Mouse (Mus musculus) olfactory bulb, adult 2 months (tissue): ENCODE data around the gene Mgat1. TPM values are rescaled to one million over a fixed set of nuclear protein-coding genes. Genes with fewer than 3 reads are reported as not detected.

ENCODE experiments used
- H3K27ac ChIP-seq: fragments of 200-500 bp; 2 replicates; pipeline ENCODE4 v1.5.1; 2012; ENCODE audit warnings: low read depth, low read length; ENCODE audit not compliant: insufficient read depth
- H3K4me1 ChIP-seq: fragments of 200-500 bp; 2 replicates; pipeline ENCODE4 v1.6.1; 2012; ENCODE audit warnings: low read length; ENCODE audit not compliant: control insufficient read depth, insufficient read depth
- H3K4me3 ChIP-seq: fragments of 200-500 bp; 2 replicates; pipeline ENCODE4 v1.5.1; 2012; ENCODE audit warnings: mild to moderate bottlenecking, low read depth, low read length, moderate library complexity; ENCODE audit not compliant: insufficient read depth
- CTCF ChIP-seq: fragments of 200-500 bp; IDR thresholded peaks from 2 replicates; pipeline ENCODE4 v1.5.1; 2012; ENCODE audit warnings: low read depth, mild to moderate bottlenecking, low read length, moderate library complexity; ENCODE audit not compliant: insufficient read depth
- POLR2A ChIP-seq: fragments of 200-500 bp; IDR thresholded peaks from 2 replicates; pipeline ENCODE4 v1.6.1; 2012; ENCODE audit warnings: mild to moderate bottlenecking, low read depth, low read length, moderate library complexity; ENCODE audit not compliant: insufficient read depth
- WGBS: fragments of 180-500 bp; shearing (Covaris S2); methylation state at CpG from one replicate; pipeline ENCODE4 v1.1.7; 2018; 5-methylcytosine and 5-hydroxymethylcytosine counted together
- polyA plus RNA-seq: library from polyadenylated mRNA; stranded (reverse); fragments of >200 nt; gene quantifications from 2 replicates; pipeline ENCODE4 v1.2.4, GENCODE M21; 2012; ENCODE audit warnings: low replicate concordance; ENCODE audit not compliant: missing spikeins, insufficient read depth, insufficient read length

Mgat1 gene
- polyA plus RNA-seq, 1 experiment = not detected

DNA sequence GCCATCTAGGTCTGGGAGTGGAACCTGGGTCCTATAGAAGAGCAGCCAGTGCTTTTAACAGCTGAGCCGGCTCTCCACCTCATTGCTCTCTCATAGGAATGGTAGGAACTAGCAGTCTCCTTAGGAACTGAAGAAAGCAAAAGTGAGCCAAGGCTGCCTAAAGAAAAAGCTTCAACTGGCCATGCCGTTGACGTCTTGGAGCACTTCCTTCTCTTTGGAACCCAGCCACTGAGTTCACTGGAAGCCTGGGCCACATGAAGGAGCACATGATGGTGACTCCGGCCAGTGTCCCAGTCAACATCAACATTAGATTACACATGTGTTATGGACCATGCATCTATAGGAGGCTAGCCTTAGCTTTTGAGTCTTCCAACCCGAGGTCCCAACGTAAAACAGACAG lies 9.0 kb downstream of the Mgat1 start:
- Histone ChIP-seq H3K27ac (no peak overlapping the region), H3K4me1 (peaks cover 15% of the 10 kb centered on the region), H3K4me3 (no peak overlapping the region)
- WGBS = 79% methylated on average over 6 of the region's 6 CpGs
- TF ChIP-seq POLR2A (no peak), CTCF (no peak)

DNA sequence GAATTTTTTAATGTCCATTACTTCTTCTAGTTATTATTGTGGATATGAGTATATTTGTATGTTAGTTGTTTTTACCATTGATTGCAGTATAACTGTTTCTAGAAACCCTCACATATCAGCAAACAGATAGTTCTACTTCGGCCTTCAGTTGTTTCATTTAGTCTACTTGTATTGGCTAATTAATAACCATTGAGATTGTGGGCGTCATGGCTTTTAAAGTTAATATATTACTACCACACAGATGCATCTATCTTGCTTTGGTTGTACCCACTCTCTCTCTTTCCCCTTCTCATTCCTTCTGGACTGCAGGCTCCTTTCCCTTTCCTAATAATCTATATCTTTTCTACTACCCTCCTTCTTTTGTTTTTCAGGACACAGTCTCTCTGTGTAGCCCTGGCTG lies 15.3 kb downstream of the Mgat1 start:
- no peak for TF ChIP-seq CTCF
- no peak for TF ChIP-seq POLR2A
- no peak overlapping the region for H3K4me3 ChIP-seq
- 93% methylated on average over 2 of the region's 2 CpGs for WGBS
- H3K27ac ChIP-seq = no peak overlapping the region
- H3K4me1 ChIP-seq = no peaks in the 10 kb centered on the region

DNA sequence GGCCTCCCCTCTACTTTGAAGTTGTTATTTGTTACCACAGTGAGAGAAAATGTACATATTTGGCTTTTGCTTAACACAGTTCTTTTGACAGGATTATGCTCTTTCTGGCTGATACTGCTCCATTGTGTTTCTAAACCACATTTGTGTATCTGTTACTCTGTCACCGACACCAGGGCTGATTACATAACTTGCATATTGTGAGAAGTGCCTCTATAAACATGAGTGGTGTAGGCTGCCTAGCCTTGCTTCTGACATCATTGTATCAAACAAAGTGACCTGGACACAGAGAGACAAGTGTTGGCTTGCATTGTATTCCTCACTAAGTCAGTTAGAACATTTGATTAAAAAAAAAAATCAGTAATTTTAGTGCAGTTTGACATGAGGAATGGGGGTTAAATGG lies 15.8 kb downstream of the Mgat1 start:
- H3K27ac ChIP-seq = no peak overlapping the region
- 57% methylated on average over 1 of the region's 1 CpGs for WGBS
- H3K4me3 ChIP-seq = no peak overlapping the region
- H3K4me1 ChIP-seq = no peaks in the 10 kb centered on the region
- TF ChIP-seq CTCF = no peak
- TF ChIP-seq POLR2A = no peak

DNA sequence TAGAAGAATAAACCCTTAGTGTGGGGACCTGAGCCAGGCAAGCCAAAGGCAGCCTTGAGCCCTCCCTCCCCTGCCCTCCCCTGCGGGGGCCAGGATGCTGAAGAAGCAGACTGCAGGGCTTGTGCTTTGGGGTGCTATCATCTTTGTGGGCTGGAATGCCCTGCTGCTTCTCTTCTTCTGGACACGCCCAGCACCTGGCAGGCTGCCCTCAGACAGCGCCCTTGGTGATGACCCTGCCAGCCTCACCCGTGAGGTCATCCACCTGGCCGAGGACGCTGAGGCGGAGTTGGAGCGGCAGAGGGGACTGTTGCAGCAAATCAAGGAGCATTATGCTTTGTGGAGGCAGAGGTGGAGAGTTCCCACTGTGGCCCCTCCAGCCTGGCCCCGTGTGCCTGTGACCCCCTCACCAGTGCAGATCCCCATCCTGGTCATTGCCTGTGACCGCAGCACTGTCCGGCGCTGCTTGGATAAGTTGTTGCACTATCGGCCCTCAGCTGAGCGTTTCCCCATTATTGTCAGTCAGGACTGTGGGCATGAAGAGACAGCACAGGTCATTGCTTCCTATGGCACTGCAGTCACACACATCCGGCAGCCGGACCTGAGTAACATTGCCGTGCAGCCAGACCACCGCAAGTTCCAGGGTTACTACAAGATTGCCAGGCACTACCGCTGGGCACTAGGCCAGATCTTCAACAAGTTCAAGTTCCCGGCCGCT lies 16.8 kb downstream of the Mgat1 start:
- H3K27ac ChIP-seq = no peak overlapping the region

DNA sequence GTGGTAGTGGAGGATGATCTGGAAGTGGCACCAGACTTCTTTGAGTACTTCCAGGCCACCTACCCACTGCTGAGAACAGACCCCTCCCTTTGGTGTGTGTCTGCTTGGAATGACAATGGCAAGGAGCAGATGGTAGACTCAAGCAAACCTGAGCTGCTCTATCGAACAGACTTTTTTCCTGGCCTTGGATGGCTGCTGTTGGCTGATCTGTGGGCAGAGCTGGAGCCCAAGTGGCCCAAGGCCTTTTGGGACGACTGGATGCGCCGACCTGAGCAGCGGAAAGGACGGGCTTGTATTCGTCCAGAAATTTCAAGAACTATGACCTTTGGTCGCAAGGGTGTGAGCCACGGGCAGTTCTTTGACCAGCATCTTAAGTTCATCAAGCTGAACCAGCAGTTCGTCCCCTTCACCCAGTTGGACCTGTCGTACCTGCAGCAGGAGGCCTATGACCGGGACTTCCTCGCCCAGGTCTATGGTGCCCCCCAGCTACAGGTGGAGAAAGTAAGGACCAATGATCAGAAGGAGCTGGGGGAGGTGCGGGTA lies 17.4 kb downstream of the Mgat1 start:
- no peak overlapping the region for H3K4me3 ChIP-seq
- TF ChIP-seq POLR2A (no peak), CTCF (no peak)
- 95% methylated on average over 14 of the region's 14 CpGs for WGBS
- no peak overlapping the region for H3K27ac ChIP-seq
- no peaks in the 10 kb centered on the region for H3K4me1 ChIP-seq

More for the DNA sequence above, 16.8 kb downstream of the Mgat1 start:
- H3K4me3 ChIP-seq = no peak overlapping the region
- TF ChIP-seq POLR2A (no peak), CTCF (no peak)
- 86% methylated on average over 21 of the region's 21 CpGs for WGBS
- H3K4me1 ChIP-seq = no peaks in the 10 kb centered on the region

DNA sequence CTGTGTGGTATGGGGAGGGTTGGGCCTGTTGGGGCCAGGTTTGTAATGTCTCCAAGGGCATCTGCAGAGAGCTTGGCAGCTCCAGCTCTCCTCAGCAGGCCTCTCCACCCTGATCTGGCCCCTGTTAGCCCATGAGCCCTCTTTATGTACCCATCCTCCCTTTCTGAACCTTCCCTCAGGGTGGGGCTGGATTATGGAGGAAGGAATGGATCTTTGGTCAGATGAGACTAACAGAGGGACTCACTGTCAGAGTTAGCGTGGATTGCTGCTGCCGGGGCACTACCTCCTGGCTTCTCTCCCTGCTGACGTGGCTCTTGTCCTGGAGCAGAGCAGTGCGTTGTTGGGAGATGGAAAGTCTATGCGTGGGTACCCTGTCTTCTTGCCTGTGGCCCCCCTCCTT lies 18.3 kb downstream of the Mgat1 start:
- TF ChIP-seq POLR2A = no peak
- TF ChIP-seq CTCF = no peak
- Histone ChIP-seq H3K4me3 (no peak overlapping the region), H3K27ac (no peak overlapping the region), H3K4me1 (no peaks in the 10 kb centered on the region)
- 95% methylated on average over 5 of the region's 5 CpGs for WGBS

DNA sequence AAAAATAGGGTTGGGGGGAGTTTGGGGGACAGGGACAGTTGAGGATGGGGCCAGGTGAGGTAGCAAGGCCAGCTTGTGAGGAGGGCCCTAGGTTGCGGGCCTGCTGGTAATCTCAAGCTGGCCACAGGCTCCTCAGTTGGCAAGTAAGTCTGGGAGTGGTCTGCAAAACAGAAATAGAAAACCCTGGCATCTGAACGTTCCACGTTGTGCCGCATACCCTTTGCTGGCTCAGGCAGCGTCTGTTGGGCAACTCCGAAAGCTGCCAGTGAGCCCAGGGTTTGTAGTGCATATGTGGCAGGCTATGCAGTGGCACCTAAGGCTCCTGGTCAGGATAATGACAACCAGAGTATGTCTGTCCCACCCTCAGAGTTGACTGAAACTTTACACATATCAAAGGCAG lies 19.2 kb downstream of the Mgat1 start:
- TF ChIP-seq CTCF (no peak), POLR2A (no peak)
- 86% methylated on average over 6 of the region's 6 CpGs for WGBS
- Histone ChIP-seq H3K27ac (no peak overlapping the region), H3K4me1 (no peaks in the 10 kb centered on the region), H3K4me3 (no peak overlapping the region)

DNA sequence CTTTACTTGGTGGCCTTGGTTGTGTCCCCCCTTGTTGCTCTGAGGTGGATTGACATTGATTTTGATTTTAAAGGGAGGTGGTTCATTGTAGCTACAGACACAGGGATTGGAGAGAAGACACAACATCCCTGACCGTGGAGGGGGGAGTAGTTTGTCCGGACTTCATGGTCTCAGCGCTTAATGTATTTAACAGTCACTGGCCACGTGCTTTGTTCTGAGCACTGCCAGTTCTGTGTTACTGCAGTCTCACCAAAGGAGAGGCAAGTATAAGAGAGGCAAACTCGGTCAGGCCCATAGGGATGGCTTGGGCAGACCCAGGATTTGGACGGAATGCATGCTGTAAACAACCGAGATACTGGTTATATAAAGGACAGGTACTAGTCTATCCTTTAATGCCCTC lies 20.1 kb downstream of the Mgat1 start:
- Histone ChIP-seq H3K27ac (no peak overlapping the region), H3K4me1 (no peaks in the 10 kb centered on the region), H3K4me3 (no peak overlapping the region)
- 90% methylated on average over 7 of the region's 7 CpGs for WGBS
- TF ChIP-seq POLR2A (no peak), CTCF (no peak)

DNA sequence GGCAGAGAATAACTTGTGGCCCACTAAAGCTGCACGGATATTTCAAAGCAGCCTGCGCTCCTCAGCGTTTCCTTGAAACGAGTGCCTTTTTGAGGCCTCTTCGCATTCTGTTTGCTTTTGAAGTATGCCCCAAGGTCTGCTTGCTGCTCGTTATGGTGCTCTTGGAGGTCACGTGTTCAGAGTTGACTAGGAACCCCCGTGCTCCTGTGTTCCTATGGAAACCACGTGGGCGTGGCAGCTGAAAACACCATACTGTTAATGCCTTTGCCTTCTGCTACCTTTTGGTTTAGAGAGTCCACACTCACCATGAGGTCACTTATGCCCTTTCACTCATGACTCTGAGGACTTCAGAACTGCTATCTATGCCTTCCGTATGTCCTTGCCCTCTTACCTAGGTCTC lies 20.6 kb downstream of the Mgat1 start:
- Histone ChIP-seq H3K27ac (no peak overlapping the region), H3K4me3 (no peak overlapping the region), H3K4me1 (no peaks in the 10 kb centered on the region)
- TF ChIP-seq POLR2A (no peak), CTCF (no peak)
- 67% methylated on average over 11 of the region's 11 CpGs for WGBS

DNA sequence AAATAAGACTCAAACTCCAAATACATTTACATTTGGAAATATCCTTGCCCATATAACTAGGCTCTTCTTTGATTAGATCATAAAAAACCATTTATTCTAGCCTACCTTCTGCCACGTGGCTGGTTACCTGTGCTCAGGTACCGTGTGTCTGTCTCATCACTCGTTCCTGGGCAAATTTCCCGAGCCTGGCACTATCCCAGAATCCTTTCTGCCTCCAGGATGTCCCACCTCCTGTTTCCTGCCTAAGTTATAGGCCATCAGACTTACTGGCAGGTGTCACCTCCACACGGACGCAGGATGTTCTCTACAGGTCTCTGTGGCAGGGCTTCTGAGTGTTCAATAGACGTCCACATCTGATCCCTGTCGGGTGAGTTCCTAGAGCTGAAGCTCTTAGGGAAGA lies 21.1 kb downstream of the Mgat1 start:
- TF ChIP-seq CTCF (no peak), POLR2A (no peak)
- 76% methylated on average over 8 of the region's 8 CpGs for WGBS

More for the DNA sequence above, 21.1 kb downstream of the Mgat1 start:
- H3K27ac ChIP-seq = no peak overlapping the region
- no peaks in the 10 kb centered on the region for H3K4me1 ChIP-seq
- H3K4me3 ChIP-seq = no peak overlapping the region
